Mouse (Mus musculus) thymus, postnatal 25 days (tissue): ENCODE measurements at regions not wholly inside any gene's neighbourhood (a gene's known extent, or its start where the extent isn't known, plus 50 kb on each side); places are given as distances from the start of the nearest gene placed in this dataset.
A peak's percentile ranks its signal among the peaks of the same experiment; 100 is the strongest.

Source experiments
- DNase-seq: peaks from one replicate; pipeline ENCODE4 v3.0.0; 2022

- DNase-seq, result no peak
These were observed 51.3 kb upstream of the Tank start for GRCm38 (mm10) chr2:61527127-61527526.

GRCm38 (mm10) chr2:61524060-61524734 is 54.2 kb upstream of the Tank start:
- no peak for DNase-seq

- DNase-seq, result no peak
These were observed 63.8 kb upstream of the Tank start for GRCm38 (mm10) chr2:61514445-61515123.

- peak; percentile 82 for DNase-seq
These were observed 64.5 kb upstream of the Tank start for GRCm38 (mm10) chr2:61513787-61514444.

- no peak for DNase-seq
These were observed 74.8 kb upstream of the Tank start for GRCm38 (mm10) chr2:61503594-61503993.

- no peak for DNase-seq
These were observed 76.5 kb upstream of the Tank start for GRCm38 (mm10) chr2:61501922-61502321.

GRCm38 (mm10) chr2:61499266-61499665 is 79.1 kb upstream of the Tank start:
- no peak for DNase-seq

- DNase-seq, result no peak
These were observed 80.5 kb upstream of the Tank start for GRCm38 (mm10) chr2:61497930-61498329.

- no peak for DNase-seq
These were observed 81.4 kb upstream of the Tank start for GRCm38 (mm10) chr2:61496968-61497367.

- peak; percentile 88 for DNase-seq
These were observed 84.3 kb upstream of the Tank start for GRCm38 (mm10) chr2:61493918-61494712.

- peak; percentile 79 for DNase-seq
These were observed 86.2 kb upstream of the Tank start for GRCm38 (mm10) chr2:61492043-61492743.

GRCm38 (mm10) chr2:61490436-61491109 is 87.8 kb upstream of the Tank start:
- no peak for DNase-seq

GRCm38 (mm10) chr2:61489762-61490161 is 88.6 kb upstream of the Tank start:
- no peak for DNase-seq

- DNase-seq, result peak; percentile 18
These were observed 94.6 kb upstream of the Tank start for GRCm38 (mm10) chr2:61483820-61484219.

GRCm38 (mm10) chr2:61476648-61477047 is 101.7 kb upstream of the Tank start:
- no peak for DNase-seq

GRCm38 (mm10) chr2:61474626-61475025 is 103.8 kb upstream of the Tank start:
- DNase-seq, result peak; percentile 22

- DNase-seq, result no peak
These were observed 107.9 kb upstream of the Tank start for GRCm38 (mm10) chr2:61470521-61470920.

GRCm38 (mm10) chr2:61470064-61470463 is 108.3 kb upstream of the Tank start:
- no peak for DNase-seq

- peak; percentile 64 for DNase-seq
These were observed 122.5 kb upstream of the Tank start for GRCm38 (mm10) chr2:61455902-61456301.

- DNase-seq, result no peak
These were observed 123.7 kb upstream of the Tank start for GRCm38 (mm10) chr2:61454729-61455128.

- DNase-seq, result peak; percentile 82
These were observed 124.1 kb upstream of the Tank start for GRCm38 (mm10) chr2:61454311-61454728.
